Mouse (Mus musculus) ES-Bruce4 (cell line): ENCODE results near the gene Apba3.

ENCODE experiments used
- CTCF ChIP-seq: IDR thresholded peaks from one replicate; pipeline ENCODE4 v1.8.1; 2011; ENCODE audit warnings: low read depth, low read length
- EP300 ChIP-seq: IDR thresholded peaks from 2 replicates; pipeline ENCODE4 v1.6.1; 2011; ENCODE audit warnings: low read depth, low read length; ENCODE audit not compliant: insufficient read depth
- POLR2A ChIP-seq: IDR thresholded peaks from one replicate; pipeline ENCODE4 v1.8.1; 2011; ENCODE audit warnings: low read length; ENCODE audit not compliant: insufficient read depth

DNA sequence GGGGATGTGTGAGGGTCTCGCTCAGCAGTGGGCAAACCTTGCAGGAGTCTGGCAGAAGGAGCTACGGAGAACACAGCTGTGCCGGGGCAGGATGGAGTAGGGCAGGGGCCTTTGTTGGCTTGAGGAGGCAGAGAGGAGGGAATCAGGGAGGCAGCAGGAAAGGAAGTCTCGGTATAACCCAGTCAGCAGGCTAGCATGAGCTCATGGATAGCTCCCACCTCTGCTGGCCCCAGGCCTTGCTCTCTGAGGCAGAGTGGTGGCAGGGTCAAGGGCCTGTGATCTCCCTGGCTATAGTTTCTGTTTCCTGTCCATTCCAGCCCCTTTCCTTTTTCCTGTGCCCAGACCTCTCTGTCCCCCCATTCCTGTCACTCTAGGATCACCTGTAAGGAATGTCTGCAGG, 35.5 kb downstream of the Apba3 start:
- TF ChIP-seq CTCF (no peak), POLR2A (no peak), EP300 (no peak)
